Mouse (Mus musculus) gastrocnemius, postnatal 4 days (tissue): ENCODE results near the gene Rapgef5. TPM values are rescaled to one million over a fixed set of nuclear protein-coding genes. Genes with fewer than 3 reads are reported as not detected.
"Not testable (repeated sequence)": the region's sequence is repeated elsewhere in the genome, so short reads cannot be mapped to it uniquely, and the experiment has no call there.

ENCODE experiments used
- DNase-seq, 2 experiments: peaks; one replicate each; pipeline ENCODE4 v3.0.0; 2021 to 2022; ENCODE audit warnings: low spot score in 2 of 2, mixed read lengths in 2 of 2
- total RNA-seq, 2 experiments: library from RNA; stranded (reverse); gene quantifications; 2 replicates each; pipeline ENCODE4 v1.2.3; 2021

Gene Rapgef5
- total RNA-seq, 2 experiments from 2014 or later, result 13.9 to 15.5 TPM

DNA sequence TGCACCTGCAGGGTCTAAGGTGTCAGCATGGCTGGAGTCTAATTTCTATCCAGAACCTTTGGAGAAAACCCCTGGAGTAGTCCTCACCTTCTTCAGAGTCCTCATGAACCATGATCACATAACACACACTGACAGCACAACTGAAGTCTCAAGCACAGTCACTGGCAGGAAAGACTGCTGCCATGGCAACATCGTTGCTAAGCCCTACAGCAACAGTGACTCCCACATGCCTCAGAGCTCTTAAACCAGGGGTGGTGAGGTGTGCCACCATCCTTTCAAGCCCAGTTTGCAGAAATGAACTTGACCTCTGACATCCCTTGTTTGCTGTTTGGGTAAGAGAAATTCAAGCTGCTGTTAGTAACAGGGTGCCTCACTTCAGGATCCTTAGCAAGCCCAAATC is 245.4 kb downstream of the Rapgef5 start:
- DNase-seq, result no peak

DNA sequence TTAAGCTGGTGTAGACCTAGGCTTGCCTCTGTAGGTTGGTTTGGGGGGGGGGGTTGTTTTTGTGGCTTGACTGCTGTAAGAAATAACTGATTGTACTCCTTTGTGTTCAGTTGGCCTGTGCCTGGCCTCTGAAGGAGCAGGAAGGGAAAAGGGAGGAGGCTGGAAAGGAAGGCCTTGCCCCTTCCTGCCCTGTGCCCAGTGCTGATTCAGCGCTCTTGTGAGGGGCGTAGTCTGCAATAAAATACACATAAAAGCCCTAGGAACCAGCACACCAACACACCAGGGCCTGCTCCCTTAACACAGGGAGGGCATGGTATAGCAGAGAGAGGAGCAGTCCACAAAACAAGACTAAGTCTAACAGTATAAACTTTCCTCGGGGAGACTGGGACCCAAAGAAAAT is 247.0 kb downstream of the Rapgef5 start:
- no peak for DNase-seq

DNA sequence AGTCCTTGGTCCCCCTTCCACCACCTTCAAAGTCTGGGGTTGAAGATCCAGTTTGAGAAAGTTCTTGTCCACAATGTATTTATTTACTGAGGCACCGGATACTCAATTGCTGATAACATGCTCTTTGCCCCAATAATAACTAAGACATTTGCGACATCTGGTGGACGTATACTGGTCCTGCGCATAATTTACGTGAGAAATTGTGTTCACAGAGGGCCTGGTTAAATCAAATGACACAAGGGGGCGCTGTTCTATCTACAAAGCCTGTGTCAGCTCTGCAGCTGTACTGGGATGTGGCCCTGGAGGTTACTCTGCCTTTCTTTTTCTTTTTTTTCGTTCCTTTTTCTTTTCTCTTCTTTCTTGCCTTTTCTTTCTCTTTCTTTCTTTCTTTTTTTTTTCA is 248.6 kb downstream of the Rapgef5 start:
- peak; percentile 55 to 59 for DNase-seq

DNA sequence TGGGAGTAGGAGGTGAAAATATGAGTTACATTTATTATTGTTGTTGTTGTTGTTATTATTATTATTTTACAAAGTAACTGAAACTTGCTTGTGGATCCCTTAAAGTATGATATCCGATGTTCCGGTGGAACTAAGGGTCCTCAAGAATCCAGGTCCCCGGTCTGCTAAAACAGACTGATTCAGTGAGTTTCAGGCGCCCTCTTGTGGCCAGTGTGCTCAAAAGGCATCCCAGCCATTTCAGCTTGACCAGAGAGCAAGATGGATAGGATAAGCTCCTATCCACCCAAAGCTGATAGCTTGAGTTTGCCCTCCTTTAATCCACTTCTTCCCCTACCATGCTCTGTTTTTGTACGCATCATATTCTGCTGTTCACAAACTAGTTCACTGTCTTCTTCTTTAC is 252.8 kb downstream of the Rapgef5 start:
- DNase-seq, result peak; percentile 53 to 70

DNA sequence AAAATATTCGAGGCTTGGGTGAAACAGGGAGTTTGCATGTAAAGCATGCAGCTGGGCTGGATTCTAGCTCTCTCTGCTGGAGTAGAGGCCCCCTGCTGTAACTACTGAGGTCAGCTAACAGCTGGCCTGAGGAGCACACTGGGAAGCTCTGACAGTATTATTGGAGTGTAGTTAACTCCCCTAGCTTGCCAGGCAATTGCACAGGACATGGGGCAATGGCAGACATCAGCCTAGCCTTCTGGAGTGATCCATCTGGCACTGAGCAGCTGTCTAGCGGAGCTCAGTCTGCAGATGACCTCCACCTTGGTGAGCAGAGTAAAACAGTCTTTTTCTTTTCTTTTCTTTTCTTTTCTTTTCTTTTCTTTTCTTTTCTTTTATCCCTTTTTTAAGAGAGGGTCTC is 253.9 kb downstream of the Rapgef5 start:
- DNase-seq, result no peak

DNA sequence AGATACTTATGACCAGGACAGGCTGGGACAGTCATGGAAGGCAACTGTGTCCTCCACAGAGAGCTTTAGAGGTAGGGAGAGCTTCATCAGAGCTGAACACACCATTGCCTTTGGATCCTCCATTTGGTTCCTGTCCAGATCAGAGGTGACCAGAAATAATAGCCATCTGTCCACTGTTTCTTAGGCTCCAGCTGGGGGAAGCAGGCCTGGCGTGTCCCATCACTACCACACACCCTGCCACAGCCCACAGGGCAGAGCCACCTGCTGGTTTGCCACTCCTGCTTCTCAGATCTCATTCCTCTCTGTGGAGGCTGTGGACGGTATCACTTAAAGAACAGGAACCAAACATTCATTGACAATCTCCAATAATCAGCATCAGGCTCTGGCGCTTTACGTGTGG is 254.9 kb downstream of the Rapgef5 start:
- no peak for DNase-seq

DNA sequence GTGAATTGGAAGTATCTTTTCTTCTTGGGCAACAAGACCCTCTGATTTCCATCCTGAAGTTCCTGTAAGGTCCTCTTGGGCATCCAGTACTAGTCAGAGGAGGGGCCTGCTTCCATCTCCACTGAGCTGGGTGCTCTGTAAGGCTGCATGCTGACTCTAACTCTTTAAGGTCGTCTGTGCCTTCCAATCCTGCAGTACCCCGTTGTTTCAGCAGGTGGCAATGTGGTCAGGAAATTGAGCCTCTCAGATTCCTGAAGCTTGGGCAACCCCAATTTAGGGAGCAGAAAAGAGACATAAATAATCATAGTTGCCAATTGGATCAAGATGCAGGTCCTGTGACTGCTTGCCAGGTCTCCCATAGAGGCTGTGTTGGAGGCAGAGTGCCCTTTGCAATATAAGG is 256.4 kb downstream of the Rapgef5 start:
- peak in 1 of 2 experiments; percentile 39 for DNase-seq

DNA sequence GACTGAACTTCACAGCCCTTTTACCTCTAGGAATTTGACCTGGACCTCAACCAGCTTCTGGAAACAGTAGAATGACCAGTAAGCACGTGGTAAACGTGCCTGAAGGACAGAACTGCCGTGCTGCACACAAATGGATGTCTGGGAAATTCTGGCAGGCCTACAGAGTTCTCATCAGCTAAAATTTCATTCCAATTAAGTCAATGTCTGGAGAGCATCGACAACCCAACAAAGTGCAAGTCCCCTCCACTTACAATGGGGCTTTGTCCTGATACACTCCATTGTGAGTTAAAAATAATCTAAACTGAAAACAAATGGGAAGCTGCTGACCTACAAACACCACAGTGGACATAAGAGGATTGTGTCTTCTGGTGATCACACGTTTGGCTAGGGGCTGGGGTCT is 260.6 kb downstream of the Rapgef5 start:
- DNase-seq, result no peak

DNA sequence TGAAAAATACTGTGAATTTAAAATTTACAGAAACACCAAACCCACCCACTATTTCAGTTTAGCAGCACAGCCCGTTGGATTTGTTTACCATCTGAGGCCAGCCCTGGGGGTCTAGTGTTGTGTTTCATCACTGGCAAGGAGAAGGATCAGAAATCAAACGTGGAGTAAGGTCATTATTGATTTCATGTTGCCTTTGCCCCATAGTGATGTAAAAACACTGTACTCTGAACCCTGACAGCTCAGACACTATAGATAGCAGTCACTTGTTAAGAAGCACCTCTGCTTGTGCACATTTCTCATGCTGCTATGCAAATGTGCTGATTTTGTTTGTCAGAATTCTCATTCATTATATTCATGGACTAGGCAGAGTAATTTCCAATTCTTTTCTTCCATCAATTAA is 265.1 kb downstream of the Rapgef5 start:
- DNase-seq, result no peak

DNA sequence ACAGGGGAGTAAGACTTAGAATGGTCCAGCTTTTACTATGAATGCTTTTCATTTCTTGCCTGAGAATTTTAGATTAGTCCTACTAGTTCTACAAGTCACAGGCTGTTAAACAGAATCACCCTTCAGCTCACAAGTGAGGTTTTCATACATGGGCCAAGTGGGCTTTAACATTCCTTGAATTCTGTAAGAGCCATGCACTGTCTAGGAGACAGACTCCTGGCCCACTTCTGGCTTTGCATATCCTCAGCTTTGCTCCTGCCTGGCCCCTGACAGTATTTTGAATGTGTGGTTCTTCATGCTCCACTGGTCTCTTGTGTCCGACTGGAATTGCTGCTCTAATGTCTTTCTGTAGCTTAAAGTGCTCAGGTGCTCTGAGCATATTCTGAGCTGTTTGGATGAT is 267.1 kb downstream of the Rapgef5 start:
- DNase-seq, result no peak

DNA sequence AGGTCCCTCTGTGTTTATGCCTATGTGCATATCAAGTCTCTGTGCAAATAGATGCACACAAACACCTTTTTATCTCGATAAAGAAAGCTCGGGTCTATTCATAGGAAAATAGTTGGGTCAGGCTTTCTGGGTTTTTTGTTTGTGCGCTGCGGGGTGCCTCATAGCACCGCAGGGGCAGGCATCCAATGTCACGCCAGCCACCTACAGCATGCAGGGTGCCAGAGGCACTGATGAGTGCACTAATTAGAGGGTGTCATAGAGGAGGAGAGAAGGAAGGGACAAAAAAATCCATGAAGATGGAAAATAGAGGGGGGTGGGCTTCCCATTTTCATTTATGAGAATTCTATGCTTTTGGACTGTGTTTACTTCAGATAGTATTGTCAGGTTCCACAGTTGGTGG is 270.3 kb downstream of the Rapgef5 start:
- no peak for DNase-seq

DNA sequence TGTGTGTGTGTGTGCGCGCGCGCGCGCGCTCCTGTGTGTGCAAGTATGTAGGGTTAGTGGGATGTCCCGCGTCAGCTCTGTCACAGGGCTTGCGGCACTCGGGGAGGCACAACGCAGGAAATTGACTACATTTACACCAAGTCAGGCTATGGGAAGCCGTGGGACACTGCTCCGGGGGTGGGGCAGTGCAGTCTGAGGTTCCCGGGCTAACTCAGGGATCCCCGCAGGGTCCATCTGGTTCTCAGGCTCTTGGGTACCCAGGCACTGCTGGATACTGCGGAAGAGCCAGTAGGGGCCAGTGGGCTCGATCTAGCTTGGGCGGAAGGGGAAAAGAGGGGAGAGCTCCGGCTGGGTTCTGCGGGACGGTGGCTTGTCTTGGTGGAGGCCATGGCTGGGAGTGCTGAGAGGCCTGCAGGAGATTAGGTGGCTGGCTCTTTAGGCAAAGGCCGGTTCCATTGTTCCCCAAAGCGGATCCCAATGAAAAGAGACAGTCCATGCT is 272.3 kb downstream of the Rapgef5 start:
- no peak for DNase-seq

DNA sequence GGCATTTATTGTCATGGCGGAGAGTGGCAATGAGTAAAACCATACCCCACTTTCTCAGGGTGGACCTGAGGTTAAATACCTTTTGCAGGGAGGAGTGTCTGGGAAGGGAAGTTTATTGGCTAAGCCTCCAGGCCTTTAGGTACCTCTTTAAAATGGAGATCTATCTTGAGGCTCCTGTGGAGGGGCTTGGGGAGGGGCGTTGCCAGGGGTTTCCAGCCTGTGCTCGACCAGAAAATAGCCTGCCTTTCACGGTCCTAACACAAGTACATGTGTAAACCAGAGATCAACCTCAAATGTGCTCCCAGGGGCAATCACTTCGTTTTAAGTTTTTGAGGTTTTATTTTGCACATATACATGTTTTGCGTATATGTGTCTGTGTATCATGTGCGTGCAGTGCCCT is 272.7 kb downstream of the Rapgef5 start:
- no peak for DNase-seq

DNA sequence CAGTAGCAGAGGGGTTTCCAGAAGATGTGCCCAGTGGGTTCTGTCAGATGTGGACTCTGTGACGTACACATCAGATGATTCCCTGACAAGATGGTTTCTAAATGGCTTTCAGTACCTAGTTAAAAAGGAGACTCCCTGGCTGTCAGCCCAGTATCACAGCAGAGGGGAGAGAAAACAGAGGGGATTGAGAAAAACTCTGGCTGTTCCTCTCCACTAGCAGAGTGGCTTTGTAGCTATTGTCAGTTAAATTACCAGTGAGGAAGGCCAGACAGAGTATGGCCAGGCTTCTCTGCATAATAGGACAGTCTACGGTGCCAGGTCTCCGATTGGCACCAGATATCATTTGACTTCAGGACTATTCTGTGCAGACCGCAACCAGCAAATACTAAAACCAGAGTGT is 279.0 kb downstream of the Rapgef5 start:
- DNase-seq, result no peak

DNA sequence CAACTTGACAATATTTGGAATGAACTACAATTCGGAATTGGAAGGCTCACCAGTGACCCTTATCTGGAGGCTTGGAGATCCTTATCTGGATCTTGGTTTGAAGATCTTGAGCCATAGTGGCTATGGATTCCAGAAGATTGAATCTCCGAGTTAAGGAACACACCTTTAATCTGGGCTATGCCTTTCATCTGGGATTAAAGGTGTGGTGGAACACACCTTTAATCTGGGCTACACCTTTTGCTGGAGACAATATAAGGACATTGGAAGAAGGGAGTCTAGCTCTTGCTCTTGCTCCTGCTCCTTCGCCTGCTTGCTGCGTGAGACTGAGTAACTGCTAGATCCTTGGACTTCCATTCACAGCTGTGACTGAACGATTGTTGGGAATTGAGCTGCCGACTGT is 287.7 kb downstream of the Rapgef5 start, which contains the start of gene Cdca7l:
TSS of gene Cdca7l (plus strand) at position 301 of the 400 bp plus-strand sequence.
- not testable (repeated sequence) for DNase-seq

DNA sequence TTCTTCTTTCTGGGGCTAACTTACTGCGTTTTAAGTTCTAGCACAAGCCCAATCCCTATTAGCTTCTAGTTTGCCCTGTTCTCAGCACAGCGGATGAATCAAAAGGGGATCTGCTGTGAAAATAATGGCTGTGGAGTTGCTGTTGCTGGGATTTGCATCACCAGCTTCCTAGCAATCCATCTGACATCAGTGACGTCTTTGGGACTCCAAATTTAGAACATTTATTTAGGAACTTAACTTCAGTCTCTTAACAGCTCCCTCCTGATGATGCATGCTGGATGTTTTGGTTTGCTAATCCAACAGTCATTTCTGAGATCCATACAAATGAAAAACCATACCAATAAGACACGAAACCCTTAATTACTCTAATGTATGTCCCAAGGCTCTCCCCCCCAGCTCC is 289.3 kb downstream of the Rapgef5 start:
- DNase-seq, result no peak

DNA sequence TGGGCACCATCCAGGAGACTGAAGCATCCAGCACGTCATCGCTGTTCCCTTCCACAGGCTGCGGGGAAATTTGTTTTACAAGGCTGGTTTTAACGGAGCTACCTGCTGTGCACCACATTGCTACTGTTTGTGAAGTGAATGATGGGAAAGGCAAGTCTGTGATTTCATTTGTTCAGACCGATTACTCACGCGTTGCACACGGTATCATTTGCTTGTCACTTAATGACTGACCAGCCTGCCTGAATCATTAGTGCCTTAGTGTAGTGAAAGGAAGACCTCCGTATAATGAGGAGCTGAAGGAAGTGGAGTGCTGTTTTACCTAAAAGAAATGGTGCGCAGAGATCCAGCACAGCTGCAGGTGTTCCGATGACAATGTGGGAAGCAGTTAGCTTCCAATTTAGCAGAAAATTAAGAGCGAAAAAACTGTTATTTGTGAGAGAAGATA is 289.8 kb downstream of the Rapgef5 start:
- DNase-seq, result no peak

DNA sequence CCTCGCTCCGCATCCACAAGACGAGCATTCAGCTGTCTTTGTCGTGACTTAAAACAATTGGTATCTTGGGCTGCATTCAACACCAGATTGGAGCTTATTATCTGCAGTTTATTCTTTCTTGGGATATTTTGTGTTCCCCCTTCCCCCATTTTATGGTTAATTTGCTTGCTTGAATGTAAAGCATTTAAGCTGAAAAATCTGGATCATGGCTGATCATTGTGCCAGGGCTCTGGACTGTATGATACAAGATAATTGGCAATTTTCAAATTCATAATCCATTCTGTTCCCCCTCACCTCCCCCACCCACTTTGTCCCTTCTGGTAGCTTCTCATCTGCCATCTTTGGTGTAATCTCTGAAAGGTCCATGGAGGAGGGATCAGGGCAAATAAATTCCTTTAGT is 290.2 kb downstream of the Rapgef5 start:
- no peak for DNase-seq

DNA sequence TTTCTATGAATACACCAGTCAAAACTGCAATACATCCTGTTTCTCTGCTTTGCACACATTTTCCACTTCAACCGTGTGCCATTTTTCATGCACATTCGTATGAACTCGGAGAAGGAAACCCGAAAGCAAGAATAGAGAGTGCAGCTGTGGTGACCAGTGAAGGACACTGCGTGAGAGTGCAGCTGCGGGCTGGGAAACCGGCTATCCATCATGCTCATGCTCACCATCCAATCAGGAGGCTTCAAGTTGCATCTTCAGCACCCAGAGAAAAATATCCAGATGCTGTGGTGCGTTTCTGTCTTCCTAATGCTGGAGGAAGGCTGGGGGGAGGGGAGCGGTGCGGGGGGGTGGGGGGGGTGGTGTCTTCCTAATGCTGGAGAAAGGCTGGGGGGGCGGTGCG is 291.4 kb downstream of the Rapgef5 start:
- DNase-seq, result no peak

DNA sequence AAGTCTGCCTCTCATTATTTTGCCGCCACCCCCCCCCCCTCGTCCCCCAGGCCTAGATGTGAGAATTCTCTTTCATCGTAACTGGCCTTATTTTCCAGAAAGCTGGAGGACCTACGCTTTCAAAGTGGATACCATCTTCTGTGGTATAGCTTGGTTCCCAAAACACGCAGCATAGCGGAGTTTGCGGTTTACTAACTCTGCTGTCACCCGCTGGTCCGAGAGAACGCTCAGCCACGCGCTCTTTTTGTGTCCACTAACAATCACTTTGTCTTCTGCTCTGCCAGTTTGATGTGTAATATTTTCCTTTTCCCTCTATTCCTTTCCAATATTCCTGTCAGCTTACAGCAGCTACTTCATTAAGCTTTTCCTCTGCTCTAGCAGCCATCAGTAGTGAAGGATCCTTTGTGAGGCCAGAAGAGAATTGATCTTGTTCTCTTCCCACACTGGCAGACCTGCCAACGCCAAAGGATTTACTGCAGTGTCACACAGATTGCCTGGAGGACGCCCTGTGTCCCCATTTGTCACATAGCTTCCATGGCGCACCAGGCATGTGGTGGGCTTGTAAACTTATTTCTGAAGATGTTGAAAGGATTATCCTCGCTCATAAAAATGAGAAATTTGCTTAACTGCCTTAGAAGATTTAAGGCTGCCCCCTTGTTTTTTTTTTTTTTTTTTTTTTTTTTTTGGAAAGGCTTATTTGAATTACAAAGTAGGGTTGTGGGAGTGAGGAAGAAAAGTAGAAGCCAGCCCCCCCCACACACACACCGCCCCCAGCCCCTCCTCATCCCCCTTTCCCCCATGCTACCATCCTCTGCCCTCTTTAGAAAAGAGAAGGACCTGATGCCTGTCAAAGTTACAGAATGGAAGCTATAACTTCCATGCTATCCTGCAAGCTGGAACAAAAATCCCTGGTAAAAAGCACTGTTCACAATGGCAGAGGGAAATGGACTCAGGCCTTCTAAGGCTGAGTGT is 292.4 kb downstream of the Rapgef5 start:
- no peak for DNase-seq
